Mouse (Mus musculus): ENCODE data around the gene Cysltr1. TPM values are rescaled to one million over a fixed set of nuclear protein-coding genes. Genes with fewer than 3 reads are reported as not detected.
A peak's percentile ranks its signal among the peaks of the same experiment; 100 is the strongest.

Cysltr1 gene
- 0.06 and 0.16 TPM in 2 replicates for polyA plus RNA-seq (2012; rRNA removed)

- H3K27ac ChIP-seq (ENCODE audit: control insufficient read depth, insufficient read depth, low read depth, low read length) = 0 out of 2 replicates have a peak within 1 kb of the TSS, but pooled peaks have one; percentile 13
- no peaks in the 10 kb centered on the region for H3K36me3 ChIP-seq (ENCODE audit: control insufficient read depth, insufficient read depth, low read length)
- no peaks in the 10 kb centered on the region for H3K4me1 ChIP-seq (ENCODE audit: control insufficient read depth, insufficient read depth, low read length)
- TF ChIP-seq CTCF (IDR thresholded peaks at IDR 0.05; ENCODE audit: control insufficient read depth, insufficient read depth, insufficient replicate concordance, low read depth, low read length) = no peak
- no peak for TF ChIP-seq POLR2A (IDR thresholded peaks at IDR 0.05; ENCODE audit: control insufficient read depth, low read depth, low read length)
- H3K27me3 ChIP-seq (ENCODE audit: control insufficient read depth, insufficient read depth, low read length) = no peaks in the 10 kb centered on the region
- no peak within 1 kb of the TSS; the same call in 1 of the 2 replicates for H3K4me3 ChIP-seq (ENCODE audit: control insufficient read depth, low read depth, low read length)
Measured at GRCm38 (mm10) chrX:106603386-106603785, at the start of gene Cysltr1. TSS of gene Cysltr1 (minus strand) at chrX:106603679.

GRCm38 (mm10) chrX:106634799-106635541 is 31.5 kb upstream of the Cysltr1 start:
- no peaks in the 10 kb centered on the region for H3K27me3 ChIP-seq (ENCODE audit: control insufficient read depth, insufficient read depth, low read length)
- no peak overlapping the region for H3K4me3 ChIP-seq (ENCODE audit: control insufficient read depth, low read depth, low read length)
- H3K4me1 ChIP-seq (ENCODE audit: control insufficient read depth, insufficient read depth, low read length) = no peaks in the 10 kb centered on the region
- no peaks in the 10 kb centered on the region for H3K36me3 ChIP-seq (ENCODE audit: control insufficient read depth, insufficient read depth, low read length)
- H3K27ac ChIP-seq (ENCODE audit: control insufficient read depth, insufficient read depth, low read depth, low read length) = no peak overlapping the region
- TF ChIP-seq CTCF (IDR thresholded peaks at IDR 0.05; ENCODE audit: control insufficient read depth, insufficient read depth, insufficient replicate concordance, low read depth, low read length) (no peak), POLR2A (IDR thresholded peaks at IDR 0.05; ENCODE audit: control insufficient read depth, low read depth, low read length) (no peak)

GRCm38 (mm10) chrX:106633543-106633942 is 30.1 kb upstream of the Cysltr1 start:
- TF ChIP-seq POLR2A (IDR thresholded peaks at IDR 0.05; ENCODE audit: control insufficient read depth, low read depth, low read length) (no peak), CTCF (IDR thresholded peaks at IDR 0.05; ENCODE audit: control insufficient read depth, insufficient read depth, insufficient replicate concordance, low read depth, low read length) (no peak)

GRCm38 (mm10) chrX:106628514-106628913 is 25.0 kb upstream of the Cysltr1 start:
- Histone ChIP-seq H3K27me3 (ENCODE audit: control insufficient read depth, insufficient read depth, low read length) (no peaks in the 10 kb centered on the region), H3K4me1 (ENCODE audit: control insufficient read depth, insufficient read depth, low read length) (no peaks in the 10 kb centered on the region), H3K36me3 (ENCODE audit: control insufficient read depth, insufficient read depth, low read length) (no peaks in the 10 kb centered on the region), H3K27ac (ENCODE audit: control insufficient read depth, insufficient read depth, low read depth, low read length) (no peak overlapping the region), H3K4me3 (ENCODE audit: control insufficient read depth, low read depth, low read length) (no peak overlapping the region)
- TF ChIP-seq CTCF (IDR thresholded peaks at IDR 0.05; ENCODE audit: control insufficient read depth, insufficient read depth, insufficient replicate concordance, low read depth, low read length) = no peak
- TF ChIP-seq POLR2A (IDR thresholded peaks at IDR 0.05; ENCODE audit: control insufficient read depth, low read depth, low read length) = no peak

More at GRCm38 (mm10) chrX:106633543-106633942, 30.1 kb upstream of the Cysltr1 start:
- Histone ChIP-seq H3K4me1 (ENCODE audit: control insufficient read depth, insufficient read depth, low read length) (no peaks in the 10 kb centered on the region), H3K4me3 (ENCODE audit: control insufficient read depth, low read depth, low read length) (no peak overlapping the region), H3K36me3 (ENCODE audit: control insufficient read depth, insufficient read depth, low read length) (no peaks in the 10 kb centered on the region), H3K27me3 (ENCODE audit: control insufficient read depth, insufficient read depth, low read length) (no peaks in the 10 kb centered on the region), H3K27ac (ENCODE audit: control insufficient read depth, insufficient read depth, low read depth, low read length) (no peak overlapping the region)

- H3K36me3 ChIP-seq (ENCODE audit: control insufficient read depth, insufficient read depth, low read length) = no peaks in the 10 kb centered on the region
- no peak overlapping the region for H3K4me3 ChIP-seq (ENCODE audit: control insufficient read depth, low read depth, low read length)
- TF ChIP-seq POLR2A (IDR thresholded peaks at IDR 0.05; ENCODE audit: control insufficient read depth, low read depth, low read length) (no peak), CTCF (IDR thresholded peaks at IDR 0.05; ENCODE audit: control insufficient read depth, insufficient read depth, insufficient replicate concordance, low read depth, low read length) (no peak)
- no peaks in the 10 kb centered on the region for H3K27me3 ChIP-seq (ENCODE audit: control insufficient read depth, insufficient read depth, low read length)
- H3K4me1 ChIP-seq (ENCODE audit: control insufficient read depth, insufficient read depth, low read length) = no peaks in the 10 kb centered on the region
- no peak overlapping the region for H3K27ac ChIP-seq (ENCODE audit: control insufficient read depth, insufficient read depth, low read depth, low read length)
Measured at GRCm38 (mm10) chrX:106623667-106624066, 20.2 kb upstream of the Cysltr1 start.

GRCm38 (mm10) chrX:106622512-106622911 is 19.0 kb upstream of the Cysltr1 start:
- Histone ChIP-seq H3K4me1 (ENCODE audit: control insufficient read depth, insufficient read depth, low read length) (no peaks in the 10 kb centered on the region), H3K27me3 (ENCODE audit: control insufficient read depth, insufficient read depth, low read length) (no peaks in the 10 kb centered on the region), H3K27ac (ENCODE audit: control insufficient read depth, insufficient read depth, low read depth, low read length) (no peak overlapping the region), H3K36me3 (ENCODE audit: control insufficient read depth, insufficient read depth, low read length) (no peaks in the 10 kb centered on the region), H3K4me3 (ENCODE audit: control insufficient read depth, low read depth, low read length) (no peak overlapping the region)
- no peak for TF ChIP-seq POLR2A (IDR thresholded peaks at IDR 0.05; ENCODE audit: control insufficient read depth, low read depth, low read length)
- no peak for TF ChIP-seq CTCF (IDR thresholded peaks at IDR 0.05; ENCODE audit: control insufficient read depth, insufficient read depth, insufficient replicate concordance, low read depth, low read length)

GRCm38 (mm10) chrX:106602574-106603258 is 763 bp downstream of the Cysltr1 start:
- H3K36me3 ChIP-seq (ENCODE audit: control insufficient read depth, insufficient read depth, low read length) = no peaks in the 10 kb centered on the region
- H3K27me3 ChIP-seq (ENCODE audit: control insufficient read depth, insufficient read depth, low read length) = no peaks in the 10 kb centered on the region
- TF ChIP-seq POLR2A (IDR thresholded peaks at IDR 0.05; ENCODE audit: control insufficient read depth, low read depth, low read length) = no peak
- no peak for TF ChIP-seq CTCF (IDR thresholded peaks at IDR 0.05; ENCODE audit: control insufficient read depth, insufficient read depth, insufficient replicate concordance, low read depth, low read length)
- no peak overlapping the region; the same call in 1 of the 2 replicates for H3K4me3 ChIP-seq (ENCODE audit: control insufficient read depth, low read depth, low read length)
- 0 out of 2 replicates have a peak overlapping the region, but pooled peaks have one; percentile 13 for H3K27ac ChIP-seq (ENCODE audit: control insufficient read depth, insufficient read depth, low read depth, low read length)
- H3K4me1 ChIP-seq (ENCODE audit: control insufficient read depth, insufficient read depth, low read length) = no peaks in the 10 kb centered on the region
